Mouse (Mus musculus) thymus, postnatal 14 days (tissue): ENCODE results near the gene Trim14.

Experiments used
- DNase-seq: peaks from one replicate; pipeline ENCODE4 v3.0.0; 2021

Gene Trim14

GRCm38 (mm10) chr4:46560069-46560705 is 24.2 kb upstream of the Trim14 start:
- DNase-seq, result no peak

- no peak for DNase-seq
Observed at GRCm38 (mm10) chr4:46558672-46559667, 23.0 kb upstream of the Trim14 start.

GRCm38 (mm10) chr4:46556933-46557332 is 21.0 kb upstream of the Trim14 start:
- no peak for DNase-seq

GRCm38 (mm10) chr4:46555762-46556161 is 19.8 kb upstream of the Trim14 start:
- DNase-seq, result no peak

- no peak for DNase-seq
Observed at GRCm38 (mm10) chr4:46554295-46555069, 18.5 kb upstream of the Trim14 start.

- no peak for DNase-seq
Observed at GRCm38 (mm10) chr4:46553864-46554263, 17.9 kb upstream of the Trim14 start.

- DNase-seq, result no peak
Observed at GRCm38 (mm10) chr4:46550406-46550805, 14.5 kb upstream of the Trim14 start.

GRCm38 (mm10) chr4:46549979-46550378 is 14.0 kb upstream of the Trim14 start:
- no peak for DNase-seq

GRCm38 (mm10) chr4:46546709-46547108 is 10.8 kb upstream of the Trim14 start:
- DNase-seq, result no peak

- no peak for DNase-seq
Observed at GRCm38 (mm10) chr4:46545498-46545897, 9.6 kb upstream of the Trim14 start.

- peak; percentile 45 for DNase-seq
Observed at GRCm38 (mm10) chr4:46544313-46544712, 8.4 kb upstream of the Trim14 start.

- DNase-seq, result no peak
Observed at GRCm38 (mm10) chr4:46543366-46544050, 7.6 kb upstream of the Trim14 start.

GRCm38 (mm10) chr4:46541707-46542106 is 5.8 kb upstream of the Trim14 start:
- no peak for DNase-seq

- no peak for DNase-seq
Observed at GRCm38 (mm10) chr4:46539167-46539566, 3.2 kb upstream of the Trim14 start.

GRCm38 (mm10) chr4:46535094-46535830 is 679 bp downstream of the Trim14 start:
- peak; percentile 59 for DNase-seq

GRCm38 (mm10) chr4:46533934-46534720 is 1.8 kb downstream of the Trim14 start:
- DNase-seq, result peak; percentile 55

GRCm38 (mm10) chr4:46532926-46533325 is 3.0 kb downstream of the Trim14 start:
- no peak for DNase-seq

- no peak for DNase-seq
Observed at GRCm38 (mm10) chr4:46532511-46532910, 3.4 kb downstream of the Trim14 start.

- DNase-seq, result no peak
Observed at GRCm38 (mm10) chr4:46529722-46530121, 6.2 kb downstream of the Trim14 start.

- no peak for DNase-seq
Observed at GRCm38 (mm10) chr4:46527558-46527926, 8.4 kb downstream of the Trim14 start.
